Mouse (Mus musculus) lung, postnatal 0 days (tissue): ENCODE data around the gene Serpinb9b.

ENCODE experiments used
- CTCF ChIP-seq: IDR thresholded peaks from 2 replicates; pipeline ENCODE4 v1.5.1; 2016; ENCODE audit warnings: antibody characterized with exemption, mild to moderate bottlenecking
- EP300 ChIP-seq: IDR thresholded peaks from 2 replicates; pipeline ENCODE4 v1.6.1; 2016; ENCODE audit warnings: antibody characterized with exemption, mild to moderate bottlenecking, control low read depth

DNA sequence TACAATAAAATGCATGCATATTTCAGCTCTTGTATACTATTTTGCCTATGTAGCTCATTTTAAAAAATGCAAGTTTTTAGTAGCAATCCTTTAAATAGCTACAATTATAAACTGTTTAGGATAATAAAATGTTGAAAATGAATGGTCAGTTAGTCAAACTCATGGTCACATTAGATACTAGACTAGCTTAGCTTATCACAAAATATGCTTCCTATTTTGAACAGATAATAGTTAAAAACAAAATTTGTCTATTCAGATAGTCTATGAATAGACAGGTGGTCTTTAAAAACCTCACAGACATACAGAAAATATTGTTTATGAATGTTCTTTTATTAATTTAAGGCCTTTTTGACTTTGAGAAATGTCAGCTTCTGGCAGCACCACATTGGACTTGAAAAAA is 41.0 kb upstream of the Serpinb9b start:
- TF ChIP-seq CTCF = no peak
- TF ChIP-seq EP300 = no peak
